ENCODE assay signal across 31 mouse cellular contexts in genomic region chr4:58883841-58884240, GRCm38 (mm10). TPM values are rescaled to one million over a fixed set of nuclear protein-coding genes. Genes with fewer than 3 reads are reported as not detected.
"Had no signal": no experiment of that assay in that cellular context is flagged by ENCODE, and none has a peak within 500 bp of the region (broad histone marks: within the 10 kb centered on the region; RNA-seq: fewer than 3 reads in every experiment).

No protein-coding gene starts in this region.

- ATAC-seq: forebrain, embryonic 13.5 days; forebrain, embryonic 14.5 days; forebrain, embryonic 15.5 days; forebrain, embryonic 16.5 days; forebrain, postnatal 0 days had no signal

- DNase-seq: cerebellum, adult 2 months; cerebellum, adult 8-10 months; cerebellum, adult 9-10 months; cerebellum, adult 9-11 months; cerebellum, postnatal 10 days; cerebellum, postnatal 14 days; cerebellum, postnatal 25 days; cerebellum, postnatal 36 days; embryo, embryonic 11 days; forebrain, postnatal 0 days; gastrocnemius, postnatal 10 days; gastrocnemius, postnatal 25 days; gastrocnemius, postnatal 36 days; heart, adult 11 months; heart, adult 18-20 months; heart, adult 2 months had no signal

- H3K9me3 ChIP-seq: embryonic facial prominence, embryonic 10.5 days; embryonic facial prominence, embryonic 12.5 days; embryonic facial prominence, embryonic 13.5 days; embryonic facial prominence, embryonic 15.5 days; forebrain, embryonic 12.5 days; forebrain, embryonic 13.5 days; forebrain, embryonic 15.5 days; heart, embryonic 10.5 days; heart, embryonic 12.5 days had no signal

- H3K4me3 ChIP-seq: embryonic facial prominence, embryonic 10.5 days; embryonic facial prominence, embryonic 12.5 days; embryonic facial prominence, embryonic 13.5 days; embryonic facial prominence, embryonic 15.5 days; erythroblast, embryonic 14.5 days; forebrain, embryonic 12.5 days; forebrain, embryonic 13.5 days; forebrain, embryonic 15.5 days; heart, adult 2 months; heart, embryonic 10.5 days; heart, embryonic 12.5 days had no signal

- H3K4me2 ChIP-seq: embryonic facial prominence, embryonic 12.5 days; embryonic facial prominence, embryonic 13.5 days; embryonic facial prominence, embryonic 15.5 days; forebrain, embryonic 12.5 days; forebrain, embryonic 13.5 days; forebrain, embryonic 15.5 days; heart, embryonic 11.5 days; heart, embryonic 12.5 days had no signal

- H3K4me1 ChIP-seq: embryonic facial prominence, embryonic 10.5 days; embryonic facial prominence, embryonic 12.5 days; embryonic facial prominence, embryonic 13.5 days; embryonic facial prominence, embryonic 15.5 days; forebrain, embryonic 12.5 days; forebrain, embryonic 13.5 days; forebrain, embryonic 15.5 days had no signal

- H3K27me3 ChIP-seq: embryonic facial prominence, embryonic 12.5 days; embryonic facial prominence, embryonic 13.5 days; embryonic facial prominence, embryonic 15.5 days; forebrain, embryonic 12.5 days; forebrain, embryonic 13.5 days; forebrain, embryonic 15.5 days; heart, embryonic 12.5 days had no signal

- H3K27ac ChIP-seq: embryonic facial prominence, embryonic 10.5 days; embryonic facial prominence, embryonic 12.5 days; embryonic facial prominence, embryonic 13.5 days; embryonic facial prominence, embryonic 15.5 days; forebrain, embryonic 12.5 days; forebrain, embryonic 13.5 days; forebrain, embryonic 15.5 days; heart, adult 2 months; heart, embryonic 10.5 days had no signal

- H3K9ac ChIP-seq: embryonic facial prominence, embryonic 12.5 days; embryonic facial prominence, embryonic 13.5 days; embryonic facial prominence, embryonic 15.5 days; forebrain, embryonic 12.5 days; forebrain, embryonic 13.5 days; forebrain, embryonic 15.5 days; forebrain, postnatal 0 days; heart, embryonic 12.5 days had no signal

- H3K36me3 ChIP-seq: embryonic facial prominence, embryonic 15.5 days; forebrain, embryonic 15.5 days had no signal

RNA-seq across cellular contexts. Expression of gene Zkscan16, which starts 59.6 kb away (rescaled TPM):
- total RNA-seq: common myeloid progenitor, adult 5-6 weeks; gastrocnemius, postnatal 25 days; gastrocnemius, postnatal 36 days; granulocyte monocyte progenitor cell, adult 5-6 weeks had no signal
- polyA plus RNA-seq: erythroblast, embryonic 14.5 days; heart, adult 2 months had no signal
